Mouse (Mus musculus) hindbrain, embryonic 14.5 days (tissue): ENCODE data around the gene Gm42791. TPM values are rescaled to one million over a fixed set of nuclear protein-coding genes. Genes with fewer than 3 reads are reported as not detected.

ENCODE experiments used
- ATAC-seq: fragments of 200-750 bp; cut with Nextera tagmentation; 2 replicates; pipeline ENCODE4 v1.8.0; 2017; ENCODE audit warnings: moderate number of reproducible peaks, mild to moderate bottlenecking, moderate TSS enrichment, moderate library complexity; ENCODE audit not compliant: low FRiP score
- DNase-seq: peaks from one replicate; pipeline ENCODE4 v3.0.0-alpha.2; 2015; ENCODE audit warnings: low spot score
- H3K27ac ChIP-seq: fragments of 300-500 bp; sonication (generic); 2 replicates; pipeline ENCODE4 v1.5.1; 2014; ENCODE audit warnings: mild to moderate bottlenecking, moderate library complexity
- H3K27me3 ChIP-seq: fragments of 300-500 bp; sonication (generic); 2 replicates; pipeline ENCODE4 v1.6.1; 2014; ENCODE audit warnings: mild to moderate bottlenecking, low read length, mixed read lengths; ENCODE audit not compliant: control insufficient read depth, insufficient read depth
- H3K36me3 ChIP-seq: fragments of 300-500 bp; sonication (generic); replicated peaks from 2 replicates; pipeline ENCODE4 v1.6.1; 2014; ENCODE audit not compliant: control insufficient read depth, insufficient read depth
- H3K4me1 ChIP-seq: fragments of 300-500 bp; sonication (generic); replicated peaks from 2 replicates; pipeline ENCODE4 v1.6.1; 2014; ENCODE audit warnings: antibody characterized with exemption, low read length, mixed read lengths; ENCODE audit not compliant: control insufficient read depth, insufficient read depth
- H3K4me2 ChIP-seq: fragments of 300-500 bp; sonication (generic); replicated peaks from 2 replicates; pipeline ENCODE4 v1.6.1; 2014; ENCODE audit warnings: mild to moderate bottlenecking, moderate library complexity
- H3K4me3 ChIP-seq: fragments of 300-500 bp; sonication (generic); replicated peaks from 2 replicates; pipeline ENCODE4 v1.5.1; 2014; ENCODE audit warnings: mild to moderate bottlenecking, low read length
- H3K9ac ChIP-seq: fragments of 300-500 bp; sonication (generic); 2 replicates; pipeline ENCODE4 v1.6.1; 2014
- H3K9me3 ChIP-seq: fragments of 300-500 bp; sonication (generic); 2 replicates; pipeline ENCODE4 v1.6.1; 2016; ENCODE audit warnings: low read length; ENCODE audit not compliant: control insufficient read depth
- WGBS: fragments of 180-500 bp; shearing (Covaris S2); extraction: QIAGEN DNeasy Blood & Tissue Kit; methylation state at CpG from one replicate; pipeline ENCODE4 v1.1.7; 2014; 5-methylcytosine and 5-hydroxymethylcytosine counted together
- polyA plus RNA-seq: library from polyadenylated mRNA; unstranded; fragments of >200 nt; fragmentation: Nextera tagmentation; extraction: Ambion mirVana; gene quantifications from 2 replicates; pipeline ENCODE4 v1.2.1, GENCODE M21; 2014

The Gm42791 gene
- polyA plus RNA-seq, 1 experiment from 2014 or later, result 0.33 TPM

GRCm38 (mm10) chr5:148965089-148965591 is 29.8 kb downstream of the Gm42791 start:
- Histone ChIP-seq H3K4me2 (no peak overlapping the region), H3K9me3 (no peaks in the 10 kb centered on the region), H3K4me3 (no peak overlapping the region), H3K27ac (no peak overlapping the region), H3K36me3 (no peaks in the 10 kb centered on the region), H3K9ac (no peak overlapping the region), H3K4me1 (peaks cover 19% of the 10 kb centered on the region), H3K27me3 (no peaks in the 10 kb centered on the region)
- ATAC-seq (no peak), DNase-seq (no peak)
- 81% methylated on average over 15 of the region's 15 CpGs for WGBS

GRCm38 (mm10) chr5:148964251-148964650 is 30.7 kb downstream of the Gm42791 start:
- H3K4me3 ChIP-seq, result no peak overlapping the region
- H3K4me1 ChIP-seq, result peaks cover 25% of the 10 kb centered on the region
- ATAC-seq (no peak), DNase-seq (no peak)
- H3K9ac ChIP-seq, result no peak overlapping the region
- H3K9me3 ChIP-seq, result no peaks in the 10 kb centered on the region
- no peaks in the 10 kb centered on the region for H3K27me3 ChIP-seq
- no peaks in the 10 kb centered on the region for H3K36me3 ChIP-seq
- WGBS, result 71% methylated on average over 1 of the region's 1 CpGs
- H3K27ac ChIP-seq, result no peak overlapping the region
- no peak overlapping the region for H3K4me2 ChIP-seq

- Histone ChIP-seq H3K4me2 (no peak overlapping the region), H3K36me3 (no peaks in the 10 kb centered on the region), H3K4me1 (peaks cover 14% of the 10 kb centered on the region), H3K4me3 (no peak overlapping the region), H3K9me3 (no peaks in the 10 kb centered on the region), H3K27me3 (no peaks in the 10 kb centered on the region), H3K9ac (no peak overlapping the region), H3K27ac (no peak overlapping the region)
- ATAC-seq, result no peak
- WGBS, result 64% methylated on average over 10 of the region's 10 CpGs
- no peak for DNase-seq
Observed at GRCm38 (mm10) chr5:148960211-148960610, 34.7 kb downstream of the Gm42791 start.

- H3K4me3 ChIP-seq, result peak overlapping the region; percentile 35
- peak overlapping the region; percentile 55 for H3K9ac ChIP-seq
- no peaks in the 10 kb centered on the region for H3K27me3 ChIP-seq
- ATAC-seq, result peak; percentile 75
- no peak overlapping the region for H3K27ac ChIP-seq
- WGBS, result 3% methylated on average over 33 of the region's 39 CpGs
- H3K36me3 ChIP-seq, result no peaks in the 10 kb centered on the region
- peak; percentile 43 for DNase-seq
- peaks cover 11% of the 10 kb centered on the region for H3K4me1 ChIP-seq
- H3K4me2 ChIP-seq, result peak overlapping the region; percentile 80
- no peaks in the 10 kb centered on the region for H3K9me3 ChIP-seq
Observed at GRCm38 (mm10) chr5:148959068-148959990, 35.6 kb downstream of the Gm42791 start.

- no peak for DNase-seq
Observed at GRCm38 (mm10) chr5:148958355-148958754, 36.6 kb downstream of the Gm42791 start.

GRCm38 (mm10) chr5:148956898-148957535 is 37.9 kb downstream of the Gm42791 start:
- Histone ChIP-seq H3K27me3 (no peaks in the 10 kb centered on the region), H3K9me3 (no peaks in the 10 kb centered on the region), H3K4me2 (no peak overlapping the region), H3K4me3 (no peak overlapping the region), H3K36me3 (no peaks in the 10 kb centered on the region), H3K27ac (no peak overlapping the region), H3K4me1 (peaks cover 11% of the 10 kb centered on the region), H3K9ac (no peak overlapping the region)
- 73% methylated on average over 9 of the region's 9 CpGs for WGBS
- ATAC-seq (no peak), DNase-seq (no peak)

More at GRCm38 (mm10) chr5:148958355-148958754, 36.6 kb downstream of the Gm42791 start:
- Histone ChIP-seq H3K9me3 (no peaks in the 10 kb centered on the region), H3K27ac (no peak overlapping the region), H3K9ac (no peak overlapping the region), H3K4me1 (peaks cover 11% of the 10 kb centered on the region), H3K36me3 (no peaks in the 10 kb centered on the region), H3K4me3 (no peak overlapping the region), H3K4me2 (no peak overlapping the region), H3K27me3 (no peaks in the 10 kb centered on the region)
- no peak for ATAC-seq
- 45% methylated on average over 9 of the region's 9 CpGs for WGBS

GRCm38 (mm10) chr5:148956091-148956490 is 38.9 kb downstream of the Gm42791 start:
- Histone ChIP-seq H3K9ac (no peak overlapping the region), H3K4me1 (peaks cover 11% of the 10 kb centered on the region), H3K9me3 (no peaks in the 10 kb centered on the region), H3K27ac (no peak overlapping the region), H3K4me2 (no peak overlapping the region), H3K36me3 (no peaks in the 10 kb centered on the region), H3K4me3 (no peak overlapping the region), H3K27me3 (no peaks in the 10 kb centered on the region)
- DNase-seq (no peak), ATAC-seq (no peak)
- WGBS, result 76% methylated on average over 9 of the region's 9 CpGs

GRCm38 (mm10) chr5:148955575-148955974 is 39.4 kb downstream of the Gm42791 start:
- H3K9me3 ChIP-seq, result no peaks in the 10 kb centered on the region
- no peak for DNase-seq
- no peak overlapping the region for H3K4me3 ChIP-seq
- peaks cover 11% of the 10 kb centered on the region for H3K4me1 ChIP-seq
- WGBS, result 90% methylated on average over 6 of the region's 6 CpGs
- no peak overlapping the region for H3K27ac ChIP-seq
- no peak for ATAC-seq
- H3K9ac ChIP-seq, result no peak overlapping the region
- H3K36me3 ChIP-seq, result no peaks in the 10 kb centered on the region
- no peaks in the 10 kb centered on the region for H3K27me3 ChIP-seq
- H3K4me2 ChIP-seq, result no peak overlapping the region

- no peaks in the 10 kb centered on the region for H3K27me3 ChIP-seq
- peaks cover 7% of the 10 kb centered on the region for H3K4me1 ChIP-seq
- no peak for ATAC-seq
- DNase-seq, result no peak
- no peaks in the 10 kb centered on the region for H3K36me3 ChIP-seq
- no peak overlapping the region for H3K9ac ChIP-seq
- no peaks in the 10 kb centered on the region for H3K9me3 ChIP-seq
- H3K27ac ChIP-seq, result no peak overlapping the region
- 64% methylated on average over 22 of the region's 22 CpGs for WGBS
- H3K4me2 ChIP-seq, result no peak overlapping the region
- no peak overlapping the region for H3K4me3 ChIP-seq
Observed at GRCm38 (mm10) chr5:148954314-148955060, 40.5 kb downstream of the Gm42791 start.
